Mouse (Mus musculus) thymus, postnatal 36 days (tissue): Measurements from ENCODE around the gene Sprr2e.

Source experiments
- DNase-seq, 2 experiments: peaks; one replicate each; pipeline ENCODE4 v3.0.0; 2022; ENCODE audit warnings: mixed read lengths in 2 of 2

Gene Sprr2e

GRCm38 (mm10) chr3:92351843-92352242, at the start of gene Sprr2e:
Gene Sprr2e, plus strand, starts transcription at chr3:92352143.
- no peak for DNase-seq

- no peak for DNase-seq
Observed at GRCm38 (mm10) chr3:92307406-92307805, 44.5 kb upstream of the Sprr2e start.

- DNase-seq, result no peak
Observed at GRCm38 (mm10) chr3:92316320-92316719, 35.6 kb upstream of the Sprr2e start, which contains the start of gene Sprr2b. Gene Sprr2b, plus strand, starts transcription at chr3:92316620.

- DNase-seq, result no peak
Observed at GRCm38 (mm10) chr3:92317384-92317783, 34.6 kb upstream of the Sprr2e start.

GRCm38 (mm10) chr3:92336278-92336677, 15.7 kb upstream of the Sprr2e start:
- no peak for DNase-seq

GRCm38 (mm10) chr3:92338840-92339239, 13.1 kb upstream of the Sprr2e start, which contains the start of gene Sprr2d:
Gene Sprr2d, plus strand, starts transcription at chr3:92339140.
- no peak for DNase-seq

- no peak for DNase-seq
Observed at GRCm38 (mm10) chr3:92361619-92362018, 9.7 kb downstream of the Sprr2e start.

GRCm38 (mm10) chr3:92364887-92365286, 12.9 kb downstream of the Sprr2e start, which contains the start of gene Sprr2f:
Gene Sprr2f, plus strand, starts transcription at chr3:92365187.
- DNase-seq, result no peak

- DNase-seq, result no peak
Observed at GRCm38 (mm10) chr3:92373613-92374012, 21.7 kb downstream of the Sprr2e start.

- no peak for DNase-seq
Observed at GRCm38 (mm10) chr3:92385385-92385784, 33.4 kb downstream of the Sprr2e start, which contains the start of gene Sprr2h. Gene Sprr2h, plus strand, starts transcription at chr3:92385685.

- no peak for DNase-seq
Observed at GRCm38 (mm10) chr3:92394301-92394700, 42.4 kb downstream of the Sprr2e start.
